Mouse (Mus musculus) thymus, adult 2 months (tissue): Measurements from ENCODE around the gene Slc12a9.

Experiments used
- CTCF ChIP-seq: fragments of 200-500 bp; IDR thresholded peaks from 2 replicates; pipeline ENCODE4 v1.5.1; 2012; ENCODE audit warnings: mild to moderate bottlenecking, control low read depth, low read length, moderate library complexity, borderline replicate concordance; ENCODE audit not compliant: control insufficient read depth, poor library complexity, insufficient read depth; ENCODE audit errors: extremely low read depth
- POLR2A ChIP-seq: fragments of 200-500 bp; IDR thresholded peaks from 2 replicates; pipeline ENCODE4 v1.6.1; 2012; ENCODE audit warnings: mild to moderate bottlenecking, low read length, control low read depth, moderate library complexity; ENCODE audit not compliant: control insufficient read depth, poor library complexity, insufficient read depth; ENCODE audit errors: extremely low read depth

DNA sequence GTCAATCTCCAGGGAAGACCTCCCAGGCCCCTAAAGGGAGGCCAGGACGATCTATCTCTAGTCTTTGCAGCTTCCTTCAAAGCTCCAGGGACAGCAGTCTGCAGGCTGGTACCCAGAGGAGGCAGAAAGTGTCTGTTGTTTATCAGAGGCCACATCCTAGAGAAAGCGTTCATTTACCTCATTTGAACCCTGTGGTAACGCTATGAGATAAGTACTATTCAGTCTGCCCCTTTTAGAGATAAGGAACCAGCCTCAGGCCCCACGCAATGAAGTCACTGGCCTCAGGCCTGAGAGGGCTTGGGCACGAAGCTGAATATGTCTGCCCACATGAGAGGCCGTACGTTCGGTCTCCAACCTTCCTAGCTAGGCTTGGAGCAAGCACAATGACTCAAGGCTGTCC, 16.0 kb downstream of the Slc12a9 start:
- TF ChIP-seq POLR2A (no peak), CTCF (no peak)
